Mouse (Mus musculus) retina, embryonic 14.5 days (tissue): Measurements from ENCODE around the gene Coq10b.

Source experiments
- DNase-seq: peaks from one replicate; pipeline ENCODE4 v3.0.0-alpha.2; 2015; ENCODE audit warnings: low spot score

Gene Coq10b

DNA sequence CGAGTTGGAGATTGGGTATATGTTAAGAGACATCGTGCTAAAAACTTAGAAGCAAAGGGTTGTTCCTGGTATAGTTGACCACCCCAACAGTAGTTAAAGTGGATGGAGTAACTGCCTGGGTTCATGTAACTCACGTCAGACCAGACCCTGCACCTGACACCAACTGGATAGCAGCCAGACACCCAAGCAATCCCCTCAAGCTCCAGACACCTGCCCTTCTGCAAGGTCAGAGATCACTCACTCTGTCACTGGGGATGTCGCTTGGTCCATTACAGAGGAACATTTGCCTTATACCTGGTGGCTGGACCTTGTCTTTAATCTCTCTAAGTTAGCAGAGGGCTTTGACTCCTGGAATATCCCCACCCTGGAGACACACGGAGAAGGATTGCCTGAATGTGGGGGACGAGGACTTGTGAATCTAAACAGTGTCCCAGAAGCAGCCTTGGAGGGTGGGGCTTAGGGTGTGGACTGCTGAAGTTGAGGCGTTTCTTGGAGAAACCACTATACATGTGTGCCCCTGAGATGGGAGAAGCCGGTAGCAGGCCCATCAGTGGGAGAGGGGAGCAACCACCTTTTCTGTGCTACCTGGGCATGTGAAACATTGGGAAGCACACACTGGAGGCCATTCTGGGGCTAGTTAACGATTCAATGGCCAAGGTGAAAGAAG lies 54.5 kb downstream of the Coq10b start:
- no peak for DNase-seq

- DNase-seq: no peak
Observed at GRCm38 (mm10) chr1:55107644-55108043, 55.1 kb downstream of the Coq10b start.

DNA sequence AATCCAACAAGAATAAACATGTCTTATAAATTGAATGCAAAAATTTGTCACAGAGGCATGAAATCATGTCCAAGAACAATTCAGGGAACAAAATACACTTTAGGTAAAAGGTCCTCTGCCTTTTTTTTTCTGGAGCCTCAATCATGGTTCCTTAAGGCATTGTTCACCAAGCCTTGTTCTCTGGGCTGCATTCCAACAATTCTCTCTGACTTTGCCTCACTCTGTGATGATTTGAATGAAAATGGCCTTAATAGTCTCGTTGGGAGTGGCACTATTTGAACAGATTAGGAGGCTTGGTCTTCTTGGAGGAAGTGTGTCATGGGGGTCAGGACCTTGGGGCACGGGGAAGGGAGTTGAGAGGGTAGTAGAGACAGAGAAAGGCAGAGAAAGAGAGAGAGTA lies 55.9 kb downstream of the Coq10b start:
- no peak for DNase-seq

DNA sequence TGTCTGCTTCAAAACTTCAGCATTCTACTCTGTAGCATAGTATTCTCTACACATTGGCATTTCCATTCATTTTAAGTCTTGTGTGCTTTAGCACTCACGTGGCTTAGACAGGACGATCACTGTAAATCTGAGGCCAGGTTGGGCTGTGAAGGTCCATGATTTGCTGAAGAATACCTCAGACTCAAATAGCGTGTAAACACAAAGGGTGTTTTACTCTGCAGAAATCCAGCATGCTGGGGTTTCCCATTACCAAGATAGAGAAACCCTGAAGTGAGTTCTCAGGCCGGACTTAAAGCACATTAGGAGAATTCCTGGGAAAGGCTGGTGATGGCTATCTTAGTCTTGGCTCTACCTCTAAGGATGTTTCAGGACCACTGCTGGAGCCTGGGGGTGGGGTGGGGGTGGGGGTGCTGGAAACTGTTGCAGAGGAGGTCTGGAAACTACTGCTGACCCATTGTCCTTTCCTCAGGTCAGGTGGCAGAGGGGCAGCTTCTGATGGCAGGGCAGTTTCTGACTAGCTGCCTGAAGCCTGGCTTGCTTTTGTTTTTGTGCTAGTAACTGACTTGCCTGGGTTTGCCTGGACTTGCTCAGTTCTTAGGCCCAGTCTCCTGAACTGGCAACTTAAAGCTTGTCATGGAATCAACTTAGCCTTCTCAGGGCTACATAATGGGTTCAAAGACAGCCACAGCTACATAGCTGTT lies 56.6 kb downstream of the Coq10b start:
- DNase-seq: no peak
